Mouse (Mus musculus) testis, adult 2 months (tissue): Measurements from ENCODE around the gene Mbnl2.

Experiments used
- CTCF ChIP-seq: fragments of 200-500 bp; IDR thresholded peaks from 2 replicates; pipeline ENCODE4 v1.5.1; 2012; ENCODE audit warnings: low read depth, mild to moderate bottlenecking, inconsistent platforms, low read length, moderate library complexity; ENCODE audit not compliant: control insufficient read depth, insufficient read depth, insufficient replicate concordance
- POLR2A ChIP-seq: fragments of 200-500 bp; IDR thresholded peaks from 2 replicates; pipeline ENCODE4 v1.6.1; 2012; ENCODE audit warnings: low read depth, mild to moderate bottlenecking, inconsistent platforms, low read length, moderate library complexity; ENCODE audit not compliant: control insufficient read depth

DNA sequence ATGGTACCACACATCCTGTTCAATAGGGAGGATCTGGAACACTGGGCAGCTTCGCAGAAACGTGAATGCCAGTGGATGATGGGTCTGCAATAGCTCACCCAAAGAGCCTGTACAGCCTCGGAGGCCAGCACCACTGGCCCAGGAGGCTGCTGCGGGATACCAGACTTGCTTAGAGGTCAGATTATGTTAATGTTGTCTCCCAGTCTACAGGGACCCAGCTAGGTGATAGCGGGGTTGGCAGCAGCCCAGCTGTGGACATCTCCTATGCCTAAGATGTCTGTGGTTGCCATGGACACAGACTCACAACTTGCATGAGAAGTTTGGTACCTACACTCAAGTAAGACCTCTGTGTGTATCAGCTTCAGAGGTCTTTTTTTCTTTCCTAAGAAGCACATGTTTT, 9.0 kb downstream of the Mbnl2 start:
- no peak for TF ChIP-seq CTCF
- no peak for TF ChIP-seq POLR2A
